Mouse (Mus musculus): ENCODE measurements at regions not wholly inside any gene's neighbourhood (a gene's known extent, or its start where the extent isn't known, plus 50 kb on each side); places are given as distances from the start of the nearest gene placed in this dataset.

DNA sequence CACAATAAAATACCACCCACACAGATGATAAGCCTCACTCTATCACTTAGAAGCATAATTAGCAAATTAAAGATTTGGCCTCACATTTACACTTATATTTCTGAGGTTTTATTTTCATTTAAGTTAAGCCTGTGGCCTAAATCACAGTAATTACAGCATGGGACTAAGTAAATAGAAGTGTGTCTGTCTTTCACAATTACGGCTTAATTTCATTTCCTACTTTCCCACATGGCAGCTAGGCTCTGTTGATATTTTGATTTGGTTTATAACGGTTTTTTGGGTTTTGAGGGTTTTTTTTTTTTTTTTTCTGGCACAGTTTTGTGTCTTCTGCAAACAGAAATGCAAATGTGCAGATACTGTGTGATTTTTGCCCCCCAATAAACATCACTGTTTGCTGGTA lies 222.1 kb upstream of the Tbl1xr1 start:
- Histone ChIP-seq H3K9me3 (ENCODE audit: low read length) (no peaks in the 10 kb centered on the region), H3K4me3 (replicated peaks; ENCODE audit: low read length) (no peak overlapping the region), H3K4me1 (replicated peaks; ENCODE audit: low read depth, low read length) (peaks cover 18% of the 10 kb centered on the region), H3K36me3 (ENCODE audit: insufficient read depth, low read length) (no peaks in the 10 kb centered on the region), H3K27me3 (ENCODE audit: insufficient read depth, low read length) (no peaks in the 10 kb centered on the region; the same call in 1 of the 2 replicates)
- TF ChIP-seq POU5F1 (IDR thresholded peaks at IDR 0.05; ENCODE audit: borderline replicate concordance, low read length) (no peak), NANOG (IDR thresholded peaks at IDR 0.05; ENCODE audit: borderline replicate concordance, low read length) (no peak), CTCF (conservative IDR thresholded peaks at IDR 0.05; ENCODE audit: low read length) (no peak)

DNA sequence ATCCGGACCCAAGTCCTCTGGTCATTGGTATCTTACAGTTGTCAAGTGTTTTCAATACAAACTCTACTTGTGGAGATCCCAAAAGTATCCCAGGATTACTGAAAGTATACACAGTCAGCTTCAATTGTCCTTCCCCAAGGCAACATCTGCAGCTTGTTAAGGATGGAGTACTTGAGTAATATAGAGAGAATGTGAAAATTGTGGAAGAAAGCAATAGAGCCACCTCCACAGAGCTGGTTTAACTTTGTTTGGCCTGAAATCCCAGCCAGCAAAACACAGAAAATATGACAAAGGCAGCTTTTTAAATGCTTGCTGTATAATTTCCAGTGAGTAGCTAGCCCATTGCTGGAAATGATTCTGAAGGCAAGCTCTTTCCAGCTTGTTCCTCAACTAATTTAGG lies 217.0 kb upstream of the Tbl1xr1 start:
- H3K36me3 ChIP-seq (ENCODE audit: insufficient read depth, low read length): no peaks in the 10 kb centered on the region
- H3K4me3 ChIP-seq (replicated peaks; ENCODE audit: low read length): no peak overlapping the region
- no peaks in the 10 kb centered on the region for H3K4me1 ChIP-seq (replicated peaks; ENCODE audit: low read depth, low read length)
- peaks cover 4% of the 10 kb centered on the region; the same call in 1 of the 2 replicates for H3K9me3 ChIP-seq (ENCODE audit: low read length)
- H3K27me3 ChIP-seq (ENCODE audit: insufficient read depth, low read length): no peaks in the 10 kb centered on the region
- TF ChIP-seq NANOG (IDR thresholded peaks at IDR 0.05; ENCODE audit: borderline replicate concordance, low read length) (no peak), CTCF (conservative IDR thresholded peaks at IDR 0.05; ENCODE audit: low read length) (no peak), POU5F1 (IDR thresholded peaks at IDR 0.05; ENCODE audit: borderline replicate concordance, low read length) (no peak)

DNA sequence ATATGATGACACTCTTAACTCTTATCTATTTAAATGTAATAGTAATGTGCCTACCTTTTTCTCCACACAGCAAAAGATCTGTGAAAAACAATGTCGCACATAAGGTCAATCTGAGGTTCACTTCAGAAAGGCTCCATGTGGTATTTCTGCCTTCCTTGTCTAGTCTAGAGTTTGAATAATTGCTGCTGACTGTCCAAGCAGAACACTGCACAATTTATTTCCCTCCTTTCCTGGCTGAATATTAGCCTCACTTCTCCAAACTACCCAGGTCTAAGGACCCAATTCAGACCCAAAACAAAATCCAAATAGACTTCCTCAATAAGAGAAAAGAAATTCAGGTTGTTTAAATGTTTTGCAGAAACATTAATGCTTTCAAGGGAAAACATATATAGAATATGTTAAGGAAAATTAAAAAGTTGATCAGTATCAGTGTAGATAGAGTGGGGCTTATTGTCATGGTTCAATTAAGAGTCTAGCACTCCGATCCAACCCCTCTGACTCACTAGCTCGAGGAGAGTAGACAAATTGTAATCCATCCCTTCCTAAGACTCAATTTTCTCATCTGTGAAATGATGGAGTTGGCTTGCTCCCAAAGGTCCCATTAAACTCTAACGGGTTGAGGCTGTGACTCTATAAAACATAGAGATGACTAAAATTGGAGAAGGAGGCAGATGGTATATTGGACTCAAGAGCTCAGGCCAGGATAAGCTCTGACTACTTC lies 215.4 kb upstream of the Tbl1xr1 start:
- no peaks in the 10 kb centered on the region for H3K36me3 ChIP-seq (ENCODE audit: insufficient read depth, low read length)
- no peaks in the 10 kb centered on the region for H3K27me3 ChIP-seq (ENCODE audit: insufficient read depth, low read length)
- no peak for TF ChIP-seq NANOG (IDR thresholded peaks at IDR 0.05; ENCODE audit: borderline replicate concordance, low read length)
- H3K4me3 ChIP-seq (replicated peaks; ENCODE audit: low read length): no peak overlapping the region
- H3K4me1 ChIP-seq (replicated peaks; ENCODE audit: low read depth, low read length): no peaks in the 10 kb centered on the region
- peaks cover 9% of the 10 kb centered on the region; the same call in 1 of the 2 replicates for H3K9me3 ChIP-seq (ENCODE audit: low read length)

DNA sequence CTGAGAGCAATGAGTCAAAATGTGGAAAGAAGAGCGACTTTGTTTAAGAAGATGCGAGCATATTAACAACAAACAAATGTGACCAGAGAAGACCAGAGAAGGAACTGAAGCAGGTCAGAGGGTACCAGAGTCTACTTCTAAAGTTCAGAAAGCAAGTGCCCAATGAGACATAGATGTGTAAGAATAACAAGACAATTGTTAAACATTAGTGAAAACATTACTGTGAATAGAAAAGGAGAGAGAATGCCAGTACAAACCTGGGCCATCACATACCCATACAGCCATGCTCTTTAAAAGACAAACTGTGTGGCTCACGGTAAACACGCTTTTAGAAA lies 214.8 kb upstream of the Tbl1xr1 start:
- Histone ChIP-seq H3K4me3 (replicated peaks; ENCODE audit: low read length) (no peak overlapping the region), H3K36me3 (ENCODE audit: insufficient read depth, low read length) (no peaks in the 10 kb centered on the region), H3K27me3 (ENCODE audit: insufficient read depth, low read length) (no peaks in the 10 kb centered on the region), H3K4me1 (replicated peaks; ENCODE audit: low read depth, low read length) (peaks cover 3% of the 10 kb centered on the region), H3K9me3 (ENCODE audit: low read length) (peaks cover 9% of the 10 kb centered on the region; the same call in 1 of the 2 replicates)
- no peak for TF ChIP-seq CTCF (conservative IDR thresholded peaks at IDR 0.05; ENCODE audit: low read length)
- no peak for TF ChIP-seq POU5F1 (IDR thresholded peaks at IDR 0.05; ENCODE audit: borderline replicate concordance, low read length)
- TF ChIP-seq NANOG (IDR thresholded peaks at IDR 0.05; ENCODE audit: borderline replicate concordance, low read length): no peak

DNA sequence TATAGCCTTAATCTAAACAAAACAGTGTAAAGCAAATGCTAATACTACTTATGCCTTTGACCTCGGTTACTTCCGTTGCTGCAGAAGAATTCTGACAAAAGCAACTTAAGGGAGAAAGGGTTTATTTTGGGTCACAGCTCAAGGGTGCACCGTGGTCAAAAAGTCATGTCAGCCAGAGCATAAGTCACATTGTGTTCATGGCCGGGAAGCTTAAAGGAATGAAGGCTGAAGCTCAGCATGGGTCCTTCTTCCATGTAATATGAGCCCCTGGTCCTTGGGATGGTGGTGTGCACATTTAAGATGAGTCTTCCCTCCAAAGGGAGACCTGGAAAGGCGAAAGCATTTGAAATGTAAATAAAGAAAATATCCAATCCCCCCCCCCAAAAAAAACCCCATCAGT lies 212.1 kb upstream of the Tbl1xr1 start:
- TF ChIP-seq NANOG (IDR thresholded peaks at IDR 0.05; ENCODE audit: borderline replicate concordance, low read length) (no peak), POU5F1 (IDR thresholded peaks at IDR 0.05; ENCODE audit: borderline replicate concordance, low read length) (no peak), CTCF (conservative IDR thresholded peaks at IDR 0.05; ENCODE audit: low read length) (no peak)

DNA sequence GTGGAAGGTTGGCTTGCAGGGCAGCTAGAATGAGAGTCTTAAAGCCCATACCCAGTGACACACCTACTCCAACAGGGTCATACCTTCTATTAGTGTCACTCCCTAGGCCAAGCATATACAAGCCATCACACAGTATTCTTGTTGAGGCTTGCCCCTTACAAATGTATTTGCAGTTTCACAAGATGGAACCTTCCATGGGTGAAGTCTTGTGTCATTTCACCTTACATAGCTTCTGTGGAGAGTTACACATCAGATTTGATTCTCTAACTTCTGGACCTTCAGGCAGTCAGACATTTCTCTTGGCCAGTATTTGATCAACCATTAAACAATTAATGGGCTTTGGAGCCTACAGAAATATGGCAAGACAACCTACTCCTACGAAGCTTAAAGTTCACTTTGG lies 210.6 kb upstream of the Tbl1xr1 start:
- peaks cover 16% of the 10 kb centered on the region for H3K9me3 ChIP-seq (ENCODE audit: low read length)
- H3K27me3 ChIP-seq (ENCODE audit: insufficient read depth, low read length): no peaks in the 10 kb centered on the region
- no peaks in the 10 kb centered on the region for H3K36me3 ChIP-seq (ENCODE audit: insufficient read depth, low read length)
- H3K4me1 ChIP-seq (replicated peaks; ENCODE audit: low read depth, low read length): peaks cover 14% of the 10 kb centered on the region
- TF ChIP-seq NANOG (IDR thresholded peaks at IDR 0.05; ENCODE audit: borderline replicate concordance, low read length) (no peak), CTCF (conservative IDR thresholded peaks at IDR 0.05; ENCODE audit: low read length) (no peak), POU5F1 (IDR thresholded peaks at IDR 0.05; ENCODE audit: borderline replicate concordance, low read length) (no peak)
- no peak overlapping the region for H3K4me3 ChIP-seq (replicated peaks; ENCODE audit: low read length)

More for the DNA sequence above, 212.1 kb upstream of the Tbl1xr1 start:
- Histone ChIP-seq H3K27me3 (ENCODE audit: insufficient read depth, low read length) (no peaks in the 10 kb centered on the region), H3K36me3 (ENCODE audit: insufficient read depth, low read length) (no peaks in the 10 kb centered on the region), H3K4me3 (replicated peaks; ENCODE audit: low read length) (no peak overlapping the region), H3K4me1 (replicated peaks; ENCODE audit: low read depth, low read length) (peaks cover 14% of the 10 kb centered on the region), H3K9me3 (ENCODE audit: low read length) (peaks cover 16% of the 10 kb centered on the region)

DNA sequence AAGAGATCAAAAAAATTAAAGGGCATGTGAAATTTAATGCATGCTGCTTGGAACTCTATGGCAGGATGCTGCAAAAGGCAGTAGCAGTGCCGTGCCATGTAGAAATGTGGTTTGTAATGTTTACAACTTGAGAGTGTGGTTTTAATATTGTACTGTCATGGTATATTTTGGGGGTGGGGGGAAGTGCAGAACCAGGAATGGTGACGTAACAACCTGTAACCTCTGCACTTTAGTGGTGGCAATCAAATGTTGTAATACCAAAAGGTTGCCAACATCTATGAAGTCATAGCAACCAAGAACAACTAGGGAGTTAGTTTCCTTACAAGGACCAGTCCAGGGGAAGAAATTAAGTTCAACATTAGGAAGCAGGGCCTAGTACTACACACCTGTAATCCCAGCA lies 198.1 kb upstream of the Tbl1xr1 start:
- Histone ChIP-seq H3K27me3 (ENCODE audit: insufficient read depth, low read length) (no peaks in the 10 kb centered on the region), H3K4me3 (replicated peaks; ENCODE audit: low read length) (no peak overlapping the region), H3K36me3 (ENCODE audit: insufficient read depth, low read length) (no peaks in the 10 kb centered on the region), H3K4me1 (replicated peaks; ENCODE audit: low read depth, low read length) (no peaks in the 10 kb centered on the region), H3K9me3 (ENCODE audit: low read length) (no peaks in the 10 kb centered on the region)
- no peak for TF ChIP-seq POU5F1 (IDR thresholded peaks at IDR 0.05; ENCODE audit: borderline replicate concordance, low read length)
- TF ChIP-seq CTCF (conservative IDR thresholded peaks at IDR 0.05; ENCODE audit: low read length): no peak
- no peak for TF ChIP-seq NANOG (IDR thresholded peaks at IDR 0.05; ENCODE audit: borderline replicate concordance, low read length)

DNA sequence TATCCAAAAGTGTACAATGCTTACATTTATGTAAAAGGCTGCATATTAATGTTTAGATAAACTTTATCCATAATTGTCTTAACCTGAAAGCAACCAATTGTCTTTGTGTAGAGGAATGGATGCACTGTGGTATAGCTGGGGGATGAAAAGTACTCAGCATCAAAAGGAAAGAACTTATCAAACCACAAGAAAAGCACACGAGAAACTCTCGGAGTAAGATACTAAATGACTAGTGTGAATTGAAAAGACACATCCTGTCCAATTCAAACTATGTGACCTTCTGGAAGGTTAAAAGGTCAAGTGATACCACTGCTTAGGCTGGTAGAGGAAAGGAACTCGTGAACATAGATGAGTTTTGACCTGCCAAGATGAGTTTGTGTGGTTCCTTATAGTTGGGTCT lies 192.2 kb upstream of the Tbl1xr1 start:
- Histone ChIP-seq H3K4me1 (replicated peaks; ENCODE audit: low read depth, low read length) (no peaks in the 10 kb centered on the region), H3K4me3 (replicated peaks; ENCODE audit: low read length) (no peak overlapping the region), H3K36me3 (ENCODE audit: insufficient read depth, low read length) (no peaks in the 10 kb centered on the region), H3K9me3 (ENCODE audit: low read length) (no peaks in the 10 kb centered on the region), H3K27me3 (ENCODE audit: insufficient read depth, low read length) (no peaks in the 10 kb centered on the region)
- no peak for TF ChIP-seq POU5F1 (IDR thresholded peaks at IDR 0.05; ENCODE audit: borderline replicate concordance, low read length)

DNA sequence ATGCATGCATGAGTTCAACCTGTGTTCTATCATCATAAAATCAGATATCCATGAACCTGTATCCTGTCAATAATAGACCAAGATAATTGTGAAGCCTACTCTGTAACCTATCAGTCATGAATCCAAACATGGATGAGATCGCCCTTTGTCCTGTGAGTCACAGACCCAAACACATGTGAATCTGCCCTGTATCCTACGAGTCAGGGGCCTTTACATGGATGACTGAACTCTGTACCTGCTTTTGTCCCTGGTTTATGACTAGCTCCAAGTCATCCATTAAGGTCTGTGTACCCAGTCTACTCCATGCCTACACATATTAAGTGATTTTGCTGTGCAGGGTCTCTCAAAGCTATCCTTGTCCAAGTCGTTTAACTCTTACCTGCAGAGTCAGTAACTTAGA lies 187.7 kb upstream of the Tbl1xr1 start:
- no peaks in the 10 kb centered on the region for H3K9me3 ChIP-seq (ENCODE audit: low read length)
- TF ChIP-seq CTCF (conservative IDR thresholded peaks at IDR 0.05; ENCODE audit: low read length): no peak
- no peak for TF ChIP-seq POU5F1 (IDR thresholded peaks at IDR 0.05; ENCODE audit: borderline replicate concordance, low read length)
- no peak for TF ChIP-seq NANOG (IDR thresholded peaks at IDR 0.05; ENCODE audit: borderline replicate concordance, low read length)

More for the DNA sequence above, 187.7 kb upstream of the Tbl1xr1 start:
- H3K4me3 ChIP-seq (replicated peaks; ENCODE audit: low read length): no peak overlapping the region
- no peaks in the 10 kb centered on the region for H3K36me3 ChIP-seq (ENCODE audit: insufficient read depth, low read length)
- H3K4me1 ChIP-seq (replicated peaks; ENCODE audit: low read depth, low read length): peaks cover 30% of the 10 kb centered on the region
- no peaks in the 10 kb centered on the region for H3K27me3 ChIP-seq (ENCODE audit: insufficient read depth, low read length)

Data from E14TG2a.4 (cell line).